Mouse (Mus musculus) right cerebral cortex, adult 18-20 months (tissue): ENCODE data around the gene Pxmp2.

Experiments used
- DNase-seq: peaks from one replicate; pipeline ENCODE4 v3.0.0; 2022; ENCODE audit warnings: mixed read lengths

Gene Pxmp2

GRCm38 (mm10) chr5:110285770-110286445 lies at the start of gene Pxmp2, which contains the start of gene Pole:
Pxmp2 (minus strand) TSS chr5:110286186.
Pole (plus strand) TSS chr5:110286306.
- DNase-seq = peak; percentile 84

- no peak for DNase-seq
Observed at GRCm38 (mm10) chr5:110330508-110330907, 44.5 kb upstream of the Pxmp2 start.

GRCm38 (mm10) chr5:110313127-110313526 lies 27.1 kb upstream of the Pxmp2 start:
- DNase-seq = no peak

- no peak for DNase-seq
Observed at GRCm38 (mm10) chr5:110308861-110309260, 22.9 kb upstream of the Pxmp2 start.

GRCm38 (mm10) chr5:110300591-110300990 lies 14.6 kb upstream of the Pxmp2 start:
- DNase-seq = no peak

- no peak for DNase-seq
Observed at GRCm38 (mm10) chr5:110296637-110297036, 10.7 kb upstream of the Pxmp2 start.

GRCm38 (mm10) chr5:110291649-110292048 lies 5.7 kb upstream of the Pxmp2 start:
- DNase-seq = no peak

GRCm38 (mm10) chr5:110287084-110287475 lies 1.1 kb upstream of the Pxmp2 start:
- DNase-seq = no peak

- DNase-seq = no peak
Observed at GRCm38 (mm10) chr5:110286446-110287083, 579 bp upstream of the Pxmp2 start.

- no peak for DNase-seq
Observed at GRCm38 (mm10) chr5:110285156-110285555, 830 bp downstream of the Pxmp2 start.

- DNase-seq = peak; percentile 12
Observed at GRCm38 (mm10) chr5:110284536-110284935, 1.4 kb downstream of the Pxmp2 start.

- no peak for DNase-seq
Observed at GRCm38 (mm10) chr5:110281984-110282383, 4.0 kb downstream of the Pxmp2 start.

GRCm38 (mm10) chr5:110276910-110277309 lies 9.1 kb downstream of the Pxmp2 start:
- no peak for DNase-seq

GRCm38 (mm10) chr5:110276391-110276790 lies 9.6 kb downstream of the Pxmp2 start:
- DNase-seq = no peak

- no peak for DNase-seq
Observed at GRCm38 (mm10) chr5:110274846-110275245, 11.1 kb downstream of the Pxmp2 start.

- DNase-seq = no peak
Observed at GRCm38 (mm10) chr5:110274147-110274546, 11.8 kb downstream of the Pxmp2 start.

- no peak for DNase-seq
Observed at GRCm38 (mm10) chr5:110270242-110270641, 15.7 kb downstream of the Pxmp2 start.

GRCm38 (mm10) chr5:110269141-110270101 lies 16.6 kb downstream of the Pxmp2 start, which contains the start of gene Pgam5:
Pgam5 (minus strand) TSS chr5:110269913.
- peak; percentile 88 for DNase-seq

- no peak for DNase-seq
Observed at GRCm38 (mm10) chr5:110266941-110267340, 19.0 kb downstream of the Pxmp2 start.

- no peak for DNase-seq
Observed at GRCm38 (mm10) chr5:110244091-110244490, 41.9 kb downstream of the Pxmp2 start.

- DNase-seq = no peak
Observed at GRCm38 (mm10) chr5:110232346-110232745, 53.6 kb downstream of the Pxmp2 start.

GRCm38 (mm10) chr5:110231638-110232037 lies 54.3 kb downstream of the Pxmp2 start:
- DNase-seq = no peak

GRCm38 (mm10) chr5:110230780-110231461 lies 55.1 kb downstream of the Pxmp2 start, which contains the start of gene Ankle2:
Ankle2 (plus strand) TSS chr5:110231004.
- DNase-seq = peak; percentile 91
